12 mouse cellular contexts compared by ENCODE assay signal in genomic region chr2:145291473-145291872, GRCm38 (mm10).
DNase-seq lines count a peak whose midpoint lies in the region; TF ChIP-seq lines count a peak whose summit lies in the region.
"Had no signal": no experiment of that assay in that cellular context is flagged by ENCODE, and none has a peak within 500 bp of the region (broad histone marks: within the 10 kb centered on the region; RNA-seq: fewer than 3 reads in every experiment).

No protein-coding gene starts in this region.

- peak; percentile 45 for DNase-seq in embryo, embryonic 10 days (ENCODE audit: low spot score)
- DNase-seq in embryo, embryonic 9.5 days (ENCODE audit: extremely low spot score) = no peak
- DNase-seq in kidney, postnatal 14 days = peak; percentile 7
- no peak for DNase-seq in kidney, adult 11 months
- DNase-seq in induced T-regulatory cell, adult 2 months (ENCODE audit: low read depth) = peak; percentile 46
- DNase-seq in left cerebral cortex, adult 11 months (ENCODE audit: low spot score) = no peak
- no peak for DNase-seq in neural tube, embryonic 10.5 days (ENCODE audit: extremely low spot score, low spot score)
- DNase-seq: adrenal gland, adult 8-10 months; layer of hippocampus, postnatal 36 days had no signal

- TF ChIP-seq CTCF in E14TG2a.4 (conservative IDR thresholded peaks at IDR 0.05; ENCODE audit: low read length) = peak; percentile 13

- H3K4me3 ChIP-seq in E14TG2a.4 (replicated peaks; ENCODE audit: low read length) = no peak overlapping the region
- H3K4me3 ChIP-seq: embryonic facial prominence, embryonic 13.5 days; hindbrain, embryonic 15.5 days had no signal

- H3K36me3 ChIP-seq in E14TG2a.4 (ENCODE audit: insufficient read depth, low read length) = no peaks in the 10 kb centered on the region
- H3K36me3 ChIP-seq: embryonic facial prominence, embryonic 13.5 days; hindbrain, embryonic 15.5 days had no signal

- H3K27me3 ChIP-seq in E14TG2a.4 (ENCODE audit: insufficient read depth, low read length) = no peaks in the 10 kb centered on the region
- H3K27me3 ChIP-seq: embryonic facial prominence, embryonic 13.5 days; hindbrain, embryonic 15.5 days had no signal

- no peaks in the 10 kb centered on the region for H3K4me1 ChIP-seq in E14TG2a.4 (replicated peaks; ENCODE audit: low read depth, low read length)
- H3K4me1 ChIP-seq: hindbrain, embryonic 15.5 days had no signal

- H3K9me3 ChIP-seq in E14TG2a.4 (ENCODE audit: low read length) = no peaks in the 10 kb centered on the region
- H3K9me3 ChIP-seq: embryonic facial prominence, embryonic 13.5 days; hindbrain, embryonic 15.5 days had no signal

Comparison
In these comparisons a context has a peak if more than half of its experiments do, and no peak if none do; other contexts are left out.
1. DNase-seq: peak in embryo, embryonic 10 days (single experiment), kidney, postnatal 14 days (single experiment) and induced T-regulatory cell, adult 2 months (single experiment); none in embryo, embryonic 9.5 days (single experiment), kidney, adult 11 months (single experiment), left cerebral cortex, adult 11 months (single experiment) and neural tube, embryonic 10.5 days (single experiment).